Mouse (Mus musculus) hindbrain, postnatal 0 days (tissue): ENCODE measurements at regions not wholly inside any gene's neighbourhood (a gene's known extent, or its start where the extent isn't known, plus 50 kb on each side); places are given as distances from the start of the nearest gene placed in this dataset.

Experiments used
- ATAC-seq: fragments of 200-750 bp; cut with Nextera tagmentation; 2 replicates; pipeline ENCODE4 v1.8.0; 2017; ENCODE audit warnings: mild to moderate bottlenecking, moderate TSS enrichment, moderate library complexity
- DNase-seq: peaks from one replicate; pipeline ENCODE4 v3.0.0-alpha.2; 2015; ENCODE audit warnings: low spot score
- H3K27ac ChIP-seq: fragments of 300-500 bp; sonication (generic); 2 replicates; pipeline ENCODE4 v1.5.1; 2014; ENCODE audit warnings: mild to moderate bottlenecking
- H3K27me3 ChIP-seq: fragments of 300-500 bp; sonication (generic); 2 replicates; pipeline ENCODE4 v1.6.1; 2014; ENCODE audit warnings: low read length, mixed read lengths; ENCODE audit not compliant: insufficient read depth
- H3K36me3 ChIP-seq: fragments of 300-500 bp; sonication (generic); 2 replicates; pipeline ENCODE4 v1.6.1; 2014; ENCODE audit warnings: low read length, mixed read lengths; ENCODE audit not compliant: insufficient read depth
- H3K4me1 ChIP-seq: fragments of 300-500 bp; sonication (generic); 2 replicates; pipeline ENCODE4 v1.6.1; 2014; ENCODE audit warnings: antibody characterized with exemption, low read length, mixed read lengths; ENCODE audit not compliant: insufficient read depth
- H3K4me2 ChIP-seq: fragments of 300-500 bp; sonication (generic); 2 replicates; pipeline ENCODE4 v1.6.1; 2014; ENCODE audit warnings: low read depth, mild to moderate bottlenecking, low read length, moderate library complexity, mixed read lengths
- H3K4me3 ChIP-seq: fragments of 300-500 bp; sonication (generic); 2 replicates; pipeline ENCODE4 v1.5.1; 2014; ENCODE audit warnings: low read length
- H3K9ac ChIP-seq: fragments of 300-500 bp; sonication (generic); replicated peaks from 2 replicates; pipeline ENCODE4 v1.6.1; 2014; ENCODE audit warnings: mild to moderate bottlenecking, low read length, moderate library complexity, mixed read lengths
- H3K9me3 ChIP-seq: fragments of 300-500 bp; sonication (generic); 2 replicates; pipeline ENCODE4 v1.6.1; 2016; ENCODE audit warnings: low read length, mixed read lengths
- CTCF ChIP-seq: IDR thresholded peaks from 2 replicates; pipeline ENCODE4 v1.5.1; 2016; ENCODE audit warnings: antibody characterized with exemption, control low read depth, low read depth
- WGBS: fragments of 180-500 bp; shearing (Covaris S2); extraction: QIAGEN DNeasy Blood & Tissue Kit; methylation state at CpG from one replicate; pipeline ENCODE4 v1.1.7; 2014; 5-methylcytosine and 5-hydroxymethylcytosine counted together

- TF ChIP-seq CTCF, result no peak
- Histone ChIP-seq H3K27me3 (no peaks in the 10 kb centered on the region), H3K27ac (no peak overlapping the region), H3K4me2 (no peak overlapping the region), H3K4me3 (no peak overlapping the region), H3K9me3 (no peaks in the 10 kb centered on the region), H3K36me3 (no peaks in the 10 kb centered on the region), H3K4me1 (no peaks in the 10 kb centered on the region), H3K9ac (no peak overlapping the region)
- no peak for ATAC-seq
- 90% methylated on average over 6 of the region's 6 CpGs for WGBS
- no peak for DNase-seq
Measured at GRCm38 (mm10) chr9:90421662-90422061, 151.1 kb upstream of the Tbc1d2b start.

GRCm38 (mm10) chr9:90419762-90420541 lies 149.3 kb upstream of the Tbc1d2b start:
- Histone ChIP-seq H3K9me3 (no peaks in the 10 kb centered on the region), H3K27ac (no peak overlapping the region), H3K4me3 (no peak overlapping the region), H3K9ac (no peak overlapping the region), H3K4me1 (no peaks in the 10 kb centered on the region), H3K27me3 (no peaks in the 10 kb centered on the region), H3K4me2 (no peak overlapping the region), H3K36me3 (no peaks in the 10 kb centered on the region)
- no peak for ATAC-seq
- no peak for DNase-seq
- TF ChIP-seq CTCF, result no peak
- 85% methylated on average over 7 of the region's 7 CpGs for WGBS

- H3K4me3 ChIP-seq, result no peak overlapping the region
- H3K4me1 ChIP-seq, result no peaks in the 10 kb centered on the region
- H3K9ac ChIP-seq, result no peak overlapping the region
- H3K27ac ChIP-seq, result no peak overlapping the region
- no peaks in the 10 kb centered on the region for H3K9me3 ChIP-seq
- no peaks in the 10 kb centered on the region for H3K36me3 ChIP-seq
- no peak overlapping the region for H3K4me2 ChIP-seq
- DNase-seq (no peak), ATAC-seq (no peak)
- H3K27me3 ChIP-seq, result no peaks in the 10 kb centered on the region
- peak; percentile 34 for TF ChIP-seq CTCF
- WGBS, result 76% methylated on average over 2 of the region's 2 CpGs
Measured at GRCm38 (mm10) chr9:90408789-90409188, 138.2 kb upstream of the Tbc1d2b start.

- H3K4me3 ChIP-seq, result no peak overlapping the region
- DNase-seq, result no peak
- H3K4me2 ChIP-seq, result no peak overlapping the region
- no peaks in the 10 kb centered on the region for H3K9me3 ChIP-seq
- no peaks in the 10 kb centered on the region for H3K4me1 ChIP-seq
- H3K27me3 ChIP-seq, result no peaks in the 10 kb centered on the region
- H3K9ac ChIP-seq, result no peak overlapping the region
- ATAC-seq, result no peak
- no peak overlapping the region for H3K27ac ChIP-seq
- 65% methylated on average over 1 of the region's 1 CpGs for WGBS
- no peak for TF ChIP-seq CTCF
- H3K36me3 ChIP-seq, result no peaks in the 10 kb centered on the region
Measured at GRCm38 (mm10) chr9:90407573-90407972, 137.0 kb upstream of the Tbc1d2b start.

GRCm38 (mm10) chr9:90388401-90388800 lies 117.8 kb upstream of the Tbc1d2b start:
- DNase-seq (no peak), ATAC-seq (no peak)
- Histone ChIP-seq H3K4me1 (no peaks in the 10 kb centered on the region), H3K9me3 (no peaks in the 10 kb centered on the region), H3K27ac (no peak overlapping the region), H3K27me3 (no peaks in the 10 kb centered on the region), H3K36me3 (no peaks in the 10 kb centered on the region), H3K4me3 (no peak overlapping the region), H3K4me2 (no peak overlapping the region), H3K9ac (no peak overlapping the region)
- TF ChIP-seq CTCF, result no peak
- WGBS, result 75% methylated on average over 2 of the region's 2 CpGs

GRCm38 (mm10) chr9:90385047-90385446 lies 114.4 kb upstream of the Tbc1d2b start:
- no peak for TF ChIP-seq CTCF
- no peak overlapping the region for H3K4me2 ChIP-seq
- DNase-seq, result no peak
- no peaks in the 10 kb centered on the region for H3K4me1 ChIP-seq
- H3K27me3 ChIP-seq, result no peaks in the 10 kb centered on the region
- no peak overlapping the region for H3K9ac ChIP-seq
- H3K9me3 ChIP-seq, result no peaks in the 10 kb centered on the region
- no peak overlapping the region for H3K4me3 ChIP-seq
- ATAC-seq, result no peak
- no peak overlapping the region for H3K27ac ChIP-seq
- no peaks in the 10 kb centered on the region for H3K36me3 ChIP-seq

GRCm38 (mm10) chr9:90380099-90380498 lies 109.5 kb upstream of the Tbc1d2b start:
- Histone ChIP-seq H3K9me3 (no peaks in the 10 kb centered on the region), H3K4me3 (no peak overlapping the region), H3K36me3 (no peaks in the 10 kb centered on the region), H3K27me3 (no peaks in the 10 kb centered on the region), H3K4me2 (no peak overlapping the region), H3K27ac (no peak overlapping the region), H3K9ac (no peak overlapping the region), H3K4me1 (no peaks in the 10 kb centered on the region)
- no peak for TF ChIP-seq CTCF
- ATAC-seq (no peak), DNase-seq (no peak)
